Mouse (Mus musculus): Measurements from ENCODE around the gene Tmem80. TPM values are rescaled to one million over a fixed set of nuclear protein-coding genes. Genes with fewer than 3 reads are reported as not detected.
A peak's percentile ranks its signal among the peaks of the same experiment; 100 is the strongest.

The Tmem80 gene
- polyA plus RNA-seq, 1 experiment from 2014 or later = 35.1 TPM

DNA sequence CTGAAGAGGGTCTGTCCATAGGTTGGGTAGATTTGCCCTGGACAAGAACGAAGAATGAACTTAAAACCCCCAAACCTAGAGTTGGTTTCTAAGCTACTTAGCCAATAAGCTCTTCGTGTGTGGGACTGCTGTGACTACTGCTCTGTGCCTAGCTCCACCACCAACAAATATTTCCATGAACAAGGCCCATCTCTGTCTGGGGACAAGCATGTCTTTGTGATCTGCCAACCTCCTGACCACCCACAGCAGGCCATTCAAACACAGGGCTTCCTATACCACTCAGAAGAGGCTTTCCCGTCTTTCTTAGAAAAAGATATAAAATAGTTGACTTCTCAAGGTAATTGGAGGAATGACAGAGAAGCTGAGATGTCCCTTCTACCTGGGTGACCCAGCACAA lies 37.5 kb downstream of the Tmem80 start:
- 0 out of 2 replicates have a peak, but pooled peaks cover 2% of the 10 kb centered on the region for H3K36me3 ChIP-seq
- H3K4me1 ChIP-seq (replicated peaks) = peaks cover 10% of the 10 kb centered on the region; the same call in 1 of the 2 replicates
- H3K9me3 ChIP-seq = no peaks in the 10 kb centered on the region
- H3K9ac ChIP-seq = no peak overlapping the region
- H3K27me3 ChIP-seq (replicated peaks) = no peaks in the 10 kb centered on the region; the same call in 1 of the 2 replicates
- 65% methylated on average over 3 of the region's 3 CpGs for WGBS
- H3K4me2 ChIP-seq (replicated peaks) = no peak overlapping the region
- ATAC-seq = no peak
- no peak overlapping the region for H3K4me3 ChIP-seq (replicated peaks)
- no peak overlapping the region for H3K27ac ChIP-seq

DNA sequence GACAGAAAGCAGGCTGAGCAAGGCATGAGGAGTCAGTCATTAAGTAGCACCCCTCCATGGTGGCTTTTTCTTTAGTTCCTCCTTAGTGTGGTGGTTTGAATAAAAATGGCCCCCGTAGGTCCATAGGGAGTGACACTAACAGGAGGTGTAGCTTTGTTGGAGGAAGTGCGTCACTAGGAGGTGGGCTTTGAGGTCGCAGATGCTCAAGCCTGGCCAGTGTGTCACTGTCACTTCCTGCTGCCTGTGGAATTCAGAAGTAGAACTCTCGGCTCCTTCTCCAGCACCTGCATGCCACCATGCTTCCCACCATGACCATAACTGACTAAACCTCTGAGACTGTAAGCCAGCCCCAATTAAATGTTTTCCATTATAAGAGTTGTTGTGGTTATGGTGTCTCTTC lies 39.8 kb downstream of the Tmem80 start:
- H3K9me3 ChIP-seq = no peaks in the 10 kb centered on the region
- H3K4me2 ChIP-seq (replicated peaks) = no peak overlapping the region
- H3K36me3 ChIP-seq = 0 out of 2 replicates have a peak, but pooled peaks cover 2% of the 10 kb centered on the region
- no peak for ATAC-seq
- H3K4me3 ChIP-seq (replicated peaks) = no peak overlapping the region
- H3K9ac ChIP-seq = no peak overlapping the region
- 0 out of 2 replicates have a peak, but pooled peaks cover 5% of the 10 kb centered on the region for H3K4me1 ChIP-seq (replicated peaks)
- 82% methylated on average over 4 of the region's 4 CpGs for WGBS
- H3K27me3 ChIP-seq (replicated peaks) = no peaks in the 10 kb centered on the region
- H3K27ac ChIP-seq = no peak overlapping the region

DNA sequence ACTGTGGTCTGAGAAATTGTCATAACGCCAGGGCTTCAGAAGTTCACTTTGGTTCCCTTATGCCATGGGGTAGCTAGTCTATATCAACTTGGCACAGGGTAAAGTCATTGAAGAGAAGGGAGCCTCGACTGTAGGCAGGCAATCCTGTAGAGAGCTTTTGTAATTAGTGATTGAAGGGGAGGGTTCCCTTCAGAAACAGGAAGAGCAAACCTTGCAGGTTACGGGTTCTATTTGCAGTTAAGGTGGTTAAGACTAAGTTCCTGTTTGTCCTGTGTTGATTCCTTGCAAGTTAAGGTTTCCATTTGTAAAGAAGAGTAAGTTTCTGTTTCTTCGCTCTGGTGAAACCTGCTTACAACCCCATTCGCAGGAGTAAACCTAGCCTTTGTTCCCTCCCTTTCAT lies 42.4 kb downstream of the Tmem80 start:
- no peak overlapping the region for H3K4me3 ChIP-seq (replicated peaks)
- no peak overlapping the region for H3K9ac ChIP-seq
- H3K27me3 ChIP-seq (replicated peaks) = no peaks in the 10 kb centered on the region
- no peaks in the 10 kb centered on the region for H3K9me3 ChIP-seq
- H3K4me2 ChIP-seq (replicated peaks) = no peak overlapping the region
- 0 out of 2 replicates have a peak, but pooled peaks cover 6% of the 10 kb centered on the region for H3K4me1 ChIP-seq (replicated peaks)
- no peak for ATAC-seq
- no peaks in the 10 kb centered on the region for H3K36me3 ChIP-seq
- H3K27ac ChIP-seq = no peak overlapping the region
- WGBS = 69% methylated on average over 5 of the region's 5 CpGs

DNA sequence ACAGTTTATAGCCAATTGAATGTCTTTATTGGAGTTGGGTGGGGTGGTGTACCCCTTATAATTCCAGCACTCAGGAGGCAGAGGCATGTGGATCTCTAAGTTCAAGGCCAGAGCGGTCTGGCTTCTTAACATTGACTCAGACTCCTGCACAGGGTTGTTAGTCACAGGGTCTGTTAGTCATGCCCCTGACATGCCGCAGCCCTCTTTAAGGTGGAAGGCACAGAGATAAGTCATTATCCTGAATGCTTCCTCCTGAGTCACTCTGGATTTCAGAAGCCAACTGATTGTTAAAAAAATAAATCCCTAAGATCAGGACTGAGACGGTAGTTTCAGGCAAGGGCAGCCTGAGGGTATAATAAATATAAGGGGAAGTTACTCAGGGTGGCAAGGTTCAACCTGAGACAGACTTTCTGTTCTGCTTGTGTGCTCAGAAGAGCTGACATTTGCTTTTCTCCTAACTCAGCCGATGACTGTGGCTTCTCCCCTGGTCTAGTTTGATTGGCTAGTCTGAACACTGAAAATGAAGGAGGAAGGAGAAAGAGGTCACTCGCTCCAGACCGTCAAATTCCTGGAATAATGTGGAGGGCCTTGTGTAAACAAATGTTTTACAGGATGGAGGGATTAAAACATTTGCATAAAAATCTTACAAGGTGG lies 44.5 kb downstream of the Tmem80 start:
- ATAC-seq = peak; percentile 86
- Histone ChIP-seq H3K27me3 (replicated peaks) (no peaks in the 10 kb centered on the region), H3K9me3 (no peaks in the 10 kb centered on the region), H3K4me3 (replicated peaks) (no peak overlapping the region), H3K9ac (no peak overlapping the region), H3K4me1 (replicated peaks) (0 out of 2 replicates have a peak, but pooled peaks cover 6% of the 10 kb centered on the region), H3K27ac (peak overlapping the region; percentile 38), H3K4me2 (replicated peaks) (no peak overlapping the region; the same call in 1 of the 2 replicates), H3K36me3 (no peaks in the 10 kb centered on the region)
- 31% methylated on average over 6 of the region's 6 CpGs for WGBS

DNA sequence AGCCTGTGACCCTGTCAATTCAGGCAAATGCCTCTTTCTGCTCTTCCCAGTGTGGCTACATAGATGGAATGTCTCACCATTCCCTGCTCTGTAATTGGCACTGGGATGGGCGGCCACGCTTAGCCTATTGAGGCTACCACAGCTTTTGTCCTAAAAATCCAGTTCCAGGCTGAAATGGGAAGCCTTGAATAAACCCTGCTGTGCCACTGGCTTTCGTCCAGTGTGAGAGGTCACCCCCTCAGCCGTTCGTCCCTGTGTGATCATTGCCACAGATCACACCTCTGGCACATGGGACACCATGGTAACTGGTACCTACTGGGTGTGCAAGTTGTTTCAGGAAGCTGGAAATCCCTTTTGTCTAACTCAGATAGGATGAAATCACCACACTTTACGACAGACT lies 46.1 kb downstream of the Tmem80 start:
- Histone ChIP-seq H3K9ac (no peak overlapping the region), H3K4me1 (replicated peaks) (0 out of 2 replicates have a peak, but pooled peaks cover 6% of the 10 kb centered on the region), H3K4me2 (replicated peaks) (no peak overlapping the region), H3K9me3 (no peaks in the 10 kb centered on the region), H3K4me3 (replicated peaks) (no peak overlapping the region), H3K27me3 (replicated peaks) (no peaks in the 10 kb centered on the region), H3K27ac (no peak overlapping the region), H3K36me3 (no peaks in the 10 kb centered on the region)
- 69% methylated on average over 6 of the region's 6 CpGs for WGBS
- ATAC-seq = no peak

DNA sequence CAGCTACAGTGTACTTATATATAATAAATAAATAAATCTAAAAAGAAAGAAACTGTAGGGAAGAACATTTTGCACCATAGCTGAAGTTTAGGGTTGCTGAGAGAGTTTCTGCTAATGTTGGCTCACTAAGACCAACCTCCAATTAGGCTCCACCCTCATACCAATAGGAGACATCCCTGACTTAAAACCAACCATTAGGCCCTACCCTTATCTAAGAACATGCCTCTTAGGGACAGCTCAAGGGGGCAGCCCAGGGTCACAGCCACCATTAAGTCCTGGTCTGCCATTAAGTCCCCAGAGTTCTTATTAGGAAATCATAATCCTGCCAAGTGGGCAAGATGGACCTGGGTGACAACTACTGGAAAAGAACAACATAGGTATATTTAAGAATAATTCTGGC lies 46.9 kb downstream of the Tmem80 start:
- Histone ChIP-seq H3K36me3 (no peaks in the 10 kb centered on the region), H3K9ac (no peak overlapping the region), H3K27me3 (replicated peaks) (no peaks in the 10 kb centered on the region), H3K4me2 (replicated peaks) (no peak overlapping the region), H3K9me3 (no peaks in the 10 kb centered on the region), H3K27ac (no peak overlapping the region), H3K4me1 (replicated peaks) (0 out of 2 replicates have a peak, but pooled peaks cover 6% of the 10 kb centered on the region), H3K4me3 (replicated peaks) (no peak overlapping the region)
- no peak for ATAC-seq

DNA sequence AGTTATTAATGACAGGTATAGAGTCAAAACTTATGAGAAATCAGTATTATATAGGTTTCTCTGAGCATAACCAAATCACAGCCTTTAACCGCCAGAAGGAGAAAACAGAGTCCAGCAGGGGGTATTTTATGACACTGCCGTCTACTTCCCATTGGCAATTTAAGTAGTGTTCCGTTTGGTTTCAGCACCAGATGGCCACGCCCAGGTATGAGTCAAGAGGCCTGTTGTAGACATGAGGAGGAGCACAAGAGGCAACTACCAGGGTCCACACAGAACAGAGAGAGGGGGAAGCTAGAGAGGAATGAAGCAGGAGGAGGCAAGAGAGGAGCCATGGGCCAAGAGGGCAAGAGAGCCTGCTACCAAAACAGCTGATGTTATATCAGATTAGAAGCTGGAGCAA lies 52.0 kb downstream of the Tmem80 start:
- H3K4me1 ChIP-seq (replicated peaks) = no peaks in the 10 kb centered on the region
- no peaks in the 10 kb centered on the region for H3K9me3 ChIP-seq
- WGBS = 45% methylated on average over 4 of the region's 4 CpGs
- peak; percentile 79 for ATAC-seq
- no peaks in the 10 kb centered on the region for H3K36me3 ChIP-seq
- no peak overlapping the region for H3K4me3 ChIP-seq (replicated peaks)
- H3K9ac ChIP-seq = no peak overlapping the region
- no peak overlapping the region; the same call in 1 of the 2 replicates for H3K4me2 ChIP-seq (replicated peaks)
- no peak overlapping the region for H3K27ac ChIP-seq
- no peaks in the 10 kb centered on the region for H3K27me3 ChIP-seq (replicated peaks)

DNA sequence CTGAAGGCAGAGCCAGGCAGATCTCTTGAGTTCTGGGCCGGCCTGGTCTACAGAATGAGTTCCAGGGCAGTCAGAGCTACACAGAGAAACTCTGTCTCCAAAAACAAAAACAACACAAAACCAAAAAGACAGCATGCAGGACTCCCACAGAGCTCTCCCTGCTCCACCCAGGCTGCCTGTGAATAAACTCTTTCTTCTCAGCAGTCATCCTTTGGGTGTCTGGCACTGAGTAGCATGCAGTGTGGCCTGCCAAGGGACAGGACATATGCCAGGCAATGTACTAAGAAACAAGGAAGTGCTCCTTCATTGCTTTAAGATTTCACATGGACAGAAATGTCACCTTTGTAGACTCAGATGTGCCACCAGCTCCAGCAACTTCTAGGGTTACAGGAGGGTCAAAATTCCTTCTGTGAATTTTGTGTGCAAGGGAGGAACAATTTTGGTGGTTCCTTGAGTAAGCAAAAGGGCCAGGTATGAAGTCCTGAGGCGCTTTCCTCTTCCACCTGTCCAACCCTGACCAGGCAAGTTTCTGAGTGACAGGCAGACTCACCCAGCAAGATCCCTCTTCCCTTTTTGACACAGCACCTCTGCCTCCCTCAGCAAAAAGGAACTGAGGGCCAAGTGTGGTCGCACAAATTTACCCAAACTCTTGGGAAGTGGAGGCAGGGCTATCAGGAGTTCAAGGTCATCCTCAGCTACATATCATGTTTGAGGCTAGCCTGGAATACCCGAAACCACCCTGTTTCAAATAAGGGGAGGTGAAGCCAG lies 53.7 kb downstream of the Tmem80 start:
- ATAC-seq = no peak
- no peak overlapping the region for H3K27ac ChIP-seq
- no peaks in the 10 kb centered on the region for H3K27me3 ChIP-seq (replicated peaks)
- H3K36me3 ChIP-seq = no peaks in the 10 kb centered on the region
- no peak overlapping the region for H3K9ac ChIP-seq
- WGBS = 70% methylated on average over 4 of the region's 4 CpGs
- no peaks in the 10 kb centered on the region for H3K9me3 ChIP-seq
- H3K4me1 ChIP-seq (replicated peaks) = no peaks in the 10 kb centered on the region
- no peak overlapping the region for H3K4me3 ChIP-seq (replicated peaks)
- H3K4me2 ChIP-seq (replicated peaks) = no peak overlapping the region

Other genes starting within 250 kb of the Tmem80 start
- gene Pkp3, start 249.5 kb upstream of the Tmem80 start, polyA plus RNA-seq (2015; fragmentation: Nextera tagmentation; extraction: Ambion mirVana) = 24.6 and 26.1 TPM in 2 replicates
- gene Sigirr, start 227.2 kb upstream of the Tmem80 start, polyA plus RNA-seq (2015; fragmentation: Nextera tagmentation; extraction: Ambion mirVana) = 17.8 and 20.5 TPM in 2 replicates
- 29.5 and 35.3 TPM in 2 replicates for gene Ano9, start 209.9 kb upstream of the Tmem80 start, polyA plus RNA-seq (2015; fragmentation: Nextera tagmentation; extraction: Ambion mirVana)
- 58.0 and 59.7 TPM in 2 replicates for gene Ptdss2, start 205.4 kb upstream of the Tmem80 start, polyA plus RNA-seq (2015; fragmentation: Nextera tagmentation; extraction: Ambion mirVana)
- 123 and 155 TPM in 2 replicates for gene Rnh1, start 154.9 kb upstream of the Tmem80 start, polyA plus RNA-seq (2015; fragmentation: Nextera tagmentation; extraction: Ambion mirVana)
- gene Hras, start 133.7 kb upstream of the Tmem80 start, polyA plus RNA-seq (2015; fragmentation: Nextera tagmentation; extraction: Ambion mirVana) = 92.9 and 107 TPM in 2 replicates
- gene Lrrc56, start 133.6 kb upstream of the Tmem80 start, polyA plus RNA-seq (2015; fragmentation: Nextera tagmentation; extraction: Ambion mirVana) = 5.1 and 5.4 TPM in 2 replicates
- 3.5 and 3.6 TPM in 2 replicates for gene Lmntd2, start 113.7 kb upstream of the Tmem80 start, polyA plus RNA-seq (2015; fragmentation: Nextera tagmentation; extraction: Ambion mirVana)
- gene Rassf7, start 111.9 kb upstream of the Tmem80 start, polyA plus RNA-seq (2015; fragmentation: Nextera tagmentation; extraction: Ambion mirVana) = 63.7 and 70.0 TPM in 2 replicates
- 61.9 and 62.1 TPM in 2 replicates for gene Phrf1, start 99.0 kb upstream of the Tmem80 start, polyA plus RNA-seq (2015; fragmentation: Nextera tagmentation; extraction: Ambion mirVana)
- gene Irf7, start 61.3 kb upstream of the Tmem80 start, polyA plus RNA-seq (2015; fragmentation: Nextera tagmentation; extraction: Ambion mirVana) = 5.2 and 5.7 TPM in 2 replicates
- 75.8 and 96.1 TPM in 2 replicates for gene Cdhr5, start 51.0 kb upstream of the Tmem80 start, polyA plus RNA-seq (2015; fragmentation: Nextera tagmentation; extraction: Ambion mirVana)
- 203 and 260 TPM in 2 replicates for gene Sct, start 48.6 kb upstream of the Tmem80 start, polyA plus RNA-seq (2015; fragmentation: Nextera tagmentation; extraction: Ambion mirVana)
- 0.35 and 0.40 TPM in 2 replicates for gene Drd4, start 35.7 kb upstream of the Tmem80 start, polyA plus RNA-seq (2015; fragmentation: Nextera tagmentation; extraction: Ambion mirVana)
- gene Deaf1, start within 50 bp of the Tmem80 start, polyA plus RNA-seq (2015; fragmentation: Nextera tagmentation; extraction: Ambion mirVana) = 63.1 and 63.5 TPM in 2 replicates
- gene Eps8l2, start 11.1 kb downstream of the Tmem80 start, polyA plus RNA-seq (2015; fragmentation: Nextera tagmentation; extraction: Ambion mirVana) = 117 and 133 TPM in 2 replicates
- 458 and 460 TPM in 2 replicates for gene Taldo1, start 64.5 kb downstream of the Tmem80 start, polyA plus RNA-seq (2015; fragmentation: Nextera tagmentation; extraction: Ambion mirVana)
- 47.4 and 49.2 TPM in 2 replicates for gene Gatd1, start 86.4 kb downstream of the Tmem80 start, polyA plus RNA-seq (2015; fragmentation: Nextera tagmentation; extraction: Ambion mirVana)
- 3.8 and 3.9 TPM in 2 replicates for gene Cend1, start 101.8 kb downstream of the Tmem80 start, polyA plus RNA-seq (2015; fragmentation: Nextera tagmentation; extraction: Ambion mirVana)
- gene Slc25a22, start 110.2 kb downstream of the Tmem80 start, polyA plus RNA-seq (2015; fragmentation: Nextera tagmentation; extraction: Ambion mirVana) = 28.5 and 33.1 TPM in 2 replicates
- 7.6 and 9.6 TPM in 2 replicates for gene Pidd1, start 116.3 kb downstream of the Tmem80 start, polyA plus RNA-seq (2015; fragmentation: Nextera tagmentation; extraction: Ambion mirVana)
- 1,378 and 1,526 TPM in 2 replicates for gene Rplp2, start 119.6 kb downstream of the Tmem80 start, polyA plus RNA-seq (2015; fragmentation: Nextera tagmentation; extraction: Ambion mirVana)
- 35.1 and 38.1 TPM in 2 replicates for gene Pnpla2, start 127.5 kb downstream of the Tmem80 start, polyA plus RNA-seq (2015; fragmentation: Nextera tagmentation; extraction: Ambion mirVana)
- 16.5 and 22.0 TPM in 2 replicates for gene Cracr2b, start 133.4 kb downstream of the Tmem80 start, polyA plus RNA-seq (2015; fragmentation: Nextera tagmentation; extraction: Ambion mirVana)
- gene Cd151, start 139.7 kb downstream of the Tmem80 start, polyA plus RNA-seq (2015; fragmentation: Nextera tagmentation; extraction: Ambion mirVana) = 21.5 and 25.5 TPM in 2 replicates
- 57.9 and 61.9 TPM in 2 replicates for gene Polr2l, start 147.4 kb downstream of the Tmem80 start, polyA plus RNA-seq (2015; fragmentation: Nextera tagmentation; extraction: Ambion mirVana)
- gene Tspan4, start 147.5 kb downstream of the Tmem80 start, polyA plus RNA-seq (2015; fragmentation: Nextera tagmentation; extraction: Ambion mirVana) = 60.7 and 67.8 TPM in 2 replicates
- gene Chid1, start 212.1 kb downstream of the Tmem80 start, polyA plus RNA-seq (2015; fragmentation: Nextera tagmentation; extraction: Ambion mirVana) = 52.6 and 62.3 TPM in 2 replicates
- 79.1 and 84.1 TPM in 2 replicates for gene Ap2a2, start 234.4 kb downstream of the Tmem80 start, polyA plus RNA-seq (2015; fragmentation: Nextera tagmentation; extraction: Ambion mirVana)